Mouse (Mus musculus) kidney, adult 2 months (tissue): ENCODE measurements at regions not wholly inside any gene's neighbourhood (a gene's known extent, or its start where the extent isn't known, plus 50 kb on each side); places are given as distances from the start of the nearest gene placed in this dataset.

Source experiments
- CTCF ChIP-seq: fragments of 200-500 bp; conservative IDR thresholded peaks from 2 replicates; pipeline ENCODE4 v1.5.1; 2011; ENCODE audit warnings: low read depth, mild to moderate bottlenecking, control low read depth, low read length, moderate library complexity, mixed read lengths; ENCODE audit not compliant: insufficient read depth, insufficient read length
- POLR2A ChIP-seq: fragments of 200-500 bp; IDR thresholded peaks from one replicate; pipeline ENCODE4 v1.6.1; 2011; ENCODE audit warnings: low read depth, low read length, control low read depth

GRCm38 (mm10) chr7:77933366-77933765 is 804.4 kb downstream of the Ntrk3 start:
- TF ChIP-seq POLR2A (no peak), CTCF (no peak)
